9 mouse cellular contexts compared by ENCODE assay signal in the genomic region with DNA sequence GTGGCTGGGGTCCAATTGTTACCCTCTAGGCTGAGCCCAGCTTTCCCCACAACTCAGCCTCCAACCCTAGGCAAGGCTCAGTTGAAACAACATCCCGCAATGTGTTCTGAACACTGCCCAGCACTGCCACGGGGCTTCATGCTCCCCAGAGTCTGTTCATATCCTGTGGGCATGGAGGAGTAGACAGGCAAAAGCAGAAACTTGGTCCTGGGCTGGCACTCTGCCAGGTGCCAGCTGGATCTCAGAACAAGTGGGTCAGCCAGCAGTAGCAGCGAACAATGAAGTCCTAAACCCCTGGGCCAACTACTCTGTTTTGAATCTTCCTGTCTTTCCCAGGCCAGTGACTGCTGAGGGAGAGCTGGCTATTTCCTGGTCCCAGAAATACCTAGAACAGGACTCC. TPM values are rescaled to one million over a fixed set of nuclear protein-coding genes. Genes with fewer than 3 reads are reported as not detected.
A peak's percentile ranks its signal among the peaks of the same experiment; 100 is the strongest.
DNase-seq lines count a peak whose midpoint lies in the region; ATAC-seq lines count a peak whose summit lies in the region.
"Had no signal": no experiment of that assay in that cellular context is flagged by ENCODE, and none has a peak within 500 bp of the region (broad histone marks: within the 10 kb centered on the region; RNA-seq: fewer than 3 reads in every experiment).

No protein-coding gene starts in this region.

- no peak for ATAC-seq in embryonic facial prominence, embryonic 13.5 days (ENCODE audit: insufficient number of reproducible peaks, insufficient read depth, low FRiP score, low TSS enrichment, low read depth)
- no peak for ATAC-seq in kidney, embryonic 16.5 days (ENCODE audit: low FRiP score, low TSS enrichment)
- ATAC-seq in stomach, embryonic 14.5 days (ENCODE audit: insufficient number of reproducible peaks, insufficient read depth, low FRiP score, low read depth), result no peak
- ATAC-seq in erythroblast, adult 5-6 weeks (replicated peaks; ENCODE audit: low FRiP score, poor library complexity, severe bottlenecking), result no peak

- DNase-seq in left cerebral cortex, postnatal 14 days (ENCODE audit: low spot score in 2 of 2), result peak; percentile 56 to 73
- no peak for DNase-seq in left cerebral cortex, adult 18-20 months (ENCODE audit: low spot score in 2 of 2)
- DNase-seq in adipocyte (ENCODE audit: low spot score), result peak; percentile 48
- DNase-seq in gastrocnemius, adult 18-20 months (ENCODE audit: low spot score), result no peak

- peaks cover 73% of the 10 kb centered on the region for H3K36me3 ChIP-seq in embryonic facial prominence, embryonic 13.5 days
- H3K36me3 ChIP-seq in kidney, embryonic 16.5 days (ENCODE audit: insufficient read depth, low read length), result peaks cover 28% of the 10 kb centered on the region
- H3K36me3 ChIP-seq in stomach, embryonic 14.5 days (ENCODE audit: control insufficient read depth, insufficient read depth, low read length), result peaks cover 15% of the 10 kb centered on the region

- no peaks in the 10 kb centered on the region for H3K27me3 ChIP-seq in embryonic facial prominence, embryonic 13.5 days
- H3K27me3 ChIP-seq in kidney, embryonic 16.5 days (ENCODE audit: insufficient read depth, low read length), result no peaks in the 10 kb centered on the region
- H3K27me3 ChIP-seq in stomach, embryonic 14.5 days (ENCODE audit: control insufficient read depth, insufficient read depth, low read length), result no peaks in the 10 kb centered on the region

- no peak overlapping the region for H3K4me3 ChIP-seq in embryonic facial prominence, embryonic 13.5 days
- no peak overlapping the region for H3K4me3 ChIP-seq in kidney, embryonic 16.5 days (ENCODE audit: low read length)
- no peak overlapping the region for H3K4me3 ChIP-seq in stomach, embryonic 14.5 days (ENCODE audit: low read depth, low read length)
- H3K4me3 ChIP-seq: myocyte had no signal

- peak overlapping the region; percentile 51; the same call in 1 of the 2 replicates for H3K27ac ChIP-seq in embryonic facial prominence, embryonic 13.5 days
- H3K27ac ChIP-seq in kidney, embryonic 16.5 days (ENCODE audit: low read length), result peak overlapping the region; percentile 67
- peak overlapping the region; percentile 44; the same call in 1 of the 2 replicates for H3K27ac ChIP-seq in stomach, embryonic 14.5 days (ENCODE audit: low read length)

- intact Hi-C loops in left cerebral cortex, postnatal 14 days (cut with DNase I), result no loop called here

- WGBS in embryonic facial prominence, embryonic 13.5 days, result 66% methylated on average over 3 of the region's 3 CpGs
- WGBS in kidney, embryonic 16.5 days, result 64% methylated on average over 3 of the region's 3 CpGs
- 78% methylated on average over 3 of the region's 3 CpGs for WGBS in stomach, embryonic 14.5 days

- no peak overlapping the region for H3K4me2 ChIP-seq in embryonic facial prominence, embryonic 13.5 days
- no peak overlapping the region for H3K4me2 ChIP-seq in kidney, embryonic 16.5 days (replicated peaks; ENCODE audit: low read depth, low read length)
- H3K4me2 ChIP-seq in stomach, embryonic 14.5 days (replicated peaks; ENCODE audit: low read depth, low read length), result no peak overlapping the region

- no peaks in the 10 kb centered on the region for H3K9me3 ChIP-seq in embryonic facial prominence, embryonic 13.5 days
- no peaks in the 10 kb centered on the region for H3K9me3 ChIP-seq in kidney, embryonic 16.5 days (ENCODE audit: low read length)
- H3K9me3 ChIP-seq in stomach, embryonic 14.5 days (ENCODE audit: control insufficient read depth, low read depth, low read length), result no peaks in the 10 kb centered on the region

- H3K9ac ChIP-seq in embryonic facial prominence, embryonic 13.5 days, result no peak overlapping the region
- H3K9ac ChIP-seq in kidney, embryonic 16.5 days (replicated peaks; ENCODE audit: low read length), result no peak overlapping the region
- no peak overlapping the region for H3K9ac ChIP-seq in stomach, embryonic 14.5 days (replicated peaks; ENCODE audit: low read depth, low read length)

- H3K4me1 ChIP-seq in embryonic facial prominence, embryonic 13.5 days, result no peaks in the 10 kb centered on the region
- no peaks in the 10 kb centered on the region for H3K4me1 ChIP-seq in kidney, embryonic 16.5 days (ENCODE audit: insufficient read depth, low read length)
- H3K4me1 ChIP-seq in stomach, embryonic 14.5 days (ENCODE audit: control insufficient read depth, insufficient read depth, low read length), result no peaks in the 10 kb centered on the region

RNA-seq across cellular contexts. Expression of a gene that starts 8.6 kb away (rescaled TPM):
- total RNA-seq in left cerebral cortex, postnatal 14 days (2021), result 10 to 100 TPM; 10.8 to 12.4 TPM
- 10 to 100 TPM; 11.9 to 15.1 TPM for total RNA-seq in left cerebral cortex, adult 18-20 months (2021)
- 6.8 and 7.2 TPM in 2 replicates for polyA plus RNA-seq in embryonic facial prominence, embryonic 13.5 days (2015; fragmentation: Nextera tagmentation; extraction: Ambion mirVana)
- 17.8 and 18.7 TPM in 2 replicates for polyA plus RNA-seq in kidney, embryonic 16.5 days (2015; fragmentation: Nextera tagmentation; extraction: Ambion mirVana)
- 13.2 and 16.4 TPM in 2 replicates for polyA plus RNA-seq in stomach, embryonic 14.5 days (2014; fragmentation: Nextera tagmentation; extraction: Ambion mirVana)
- 5.6 and 7.9 TPM in 2 replicates for total RNA-seq in erythroblast, adult 5-6 weeks (2015; ENCODE audit: low replicate concordance)
- total RNA-seq in erythroblast, adult 5-6 weeks (2017; ENCODE audit: low replicate concordance), result 4.9 and 5.7 TPM in 2 replicates
- 1 to 10 TPM; 6.1 to 6.8 TPM for total RNA-seq in gastrocnemius, adult 18-20 months (2021)

RNA-seq across cellular contexts. Expression of a gene that starts 40.4 kb away (rescaled TPM):
- total RNA-seq in left cerebral cortex, postnatal 14 days (2021), result 10 to 100 TPM; 15.5 to 16.9 TPM
- total RNA-seq in left cerebral cortex, adult 18-20 months (2021), result 10 to 100 TPM; 18.2 to 18.8 TPM
- polyA plus RNA-seq in embryonic facial prominence, embryonic 13.5 days (2015; fragmentation: Nextera tagmentation; extraction: Ambion mirVana), result 7.2 and 7.6 TPM in 2 replicates
- 9.2 and 10.3 TPM in 2 replicates for polyA plus RNA-seq in kidney, embryonic 16.5 days (2015; fragmentation: Nextera tagmentation; extraction: Ambion mirVana)
- polyA plus RNA-seq in stomach, embryonic 14.5 days (2014; fragmentation: Nextera tagmentation; extraction: Ambion mirVana), result 7.5 and 9.2 TPM in 2 replicates
- total RNA-seq in erythroblast, adult 5-6 weeks (2015; ENCODE audit: low replicate concordance), result 27.9 and 36.4 TPM in 2 replicates
- total RNA-seq in erythroblast, adult 5-6 weeks (2017; ENCODE audit: low replicate concordance), result 25.6 and 25.7 TPM in 2 replicates
- total RNA-seq in gastrocnemius, adult 18-20 months (2021), result 10 to 100 TPM; 14.8 to 16.4 TPM

Comparison
In these comparisons a context has a peak if more than half of its experiments do, and no peak if none do; other contexts are left out.
1. DNase-seq: peak in left cerebral cortex, postnatal 14 days (2 of 2) and adipocyte (single experiment); none in left cerebral cortex, adult 18-20 months (0 of 2) and gastrocnemius, adult 18-20 months (single experiment).
2. Peak in every context shown above with its lines, with median percentiles within 50 percentile points of each other: H3K27ac ChIP-seq.